Mouse (Mus musculus) myocyte (in vitro differentiated cells): ENCODE measurements at regions not wholly inside any gene's neighbourhood (a gene's known extent, or its start where the extent isn't known, plus 50 kb on each side); places are given as distances from the start of the nearest gene placed in this dataset.

Source experiments
- E2F4 ChIP-seq: IDR thresholded peaks from one replicate; pipeline ENCODE4 v1.6.1; 2011; ENCODE audit warnings: mild to moderate bottlenecking, control low read depth, moderate library complexity; ENCODE audit not compliant: insufficient read depth
- MAX ChIP-seq: IDR thresholded peaks from one replicate; pipeline ENCODE4 v1.6.1; 2011; ENCODE audit warnings: low read depth, mild to moderate bottlenecking, control low read depth
- MYOD1 ChIP-seq, 3 experiments: IDR thresholded peaks; one replicate each; pipeline ENCODE4 v1.6.1; 2011; ENCODE audit warnings: control low read depth in 2 of 3, low read depth in 2 of 3, mild to moderate bottlenecking in 2 of 3, moderate library complexity in 1 of 3; ENCODE audit not compliant: insufficient read length in 2 of 3, control insufficient read depth in 1 of 3
- MYOG ChIP-seq, 3 experiments: IDR thresholded peaks; one replicate each; pipeline ENCODE4 v1.6.1; 2011; ENCODE audit warnings: control low read depth in 2 of 3, low read depth in 2 of 3, mild to moderate bottlenecking in 2 of 3; ENCODE audit not compliant: insufficient read length in 2 of 3, control insufficient read depth in 1 of 3, insufficient read depth in 1 of 3
- POLR2A ChIP-seq: IDR thresholded peaks from one replicate; pipeline ENCODE4 v1.6.1; 2011; ENCODE audit warnings: low read depth, mild to moderate bottlenecking, control low read depth, moderate library complexity; ENCODE audit not compliant: insufficient read length
- USF1 ChIP-seq: IDR thresholded peaks from one replicate; pipeline ENCODE4 v1.6.1; 2011; ENCODE audit warnings: low read depth, mild to moderate bottlenecking, control low read depth, moderate library complexity

GRCm38 (mm10) chr8:35891769-35892168 lies 126.2 kb downstream of the Gm19410 start:
- no peak for TF ChIP-seq USF1
- no peak for TF ChIP-seq POLR2A
- TF ChIP-seq MYOD1 (IDR thresholded peaks at IDR 0.05; ENCODE audit: control insufficient read depth in 1 of 3, insufficient read length in 2 of 3, low read depth in 2 of 3), result no peak
- TF ChIP-seq MYOG (IDR thresholded peaks at IDR 0.05; ENCODE audit: control insufficient read depth in 1 of 3, insufficient read depth in 1 of 3, insufficient read length in 2 of 3, low read depth in 2 of 3), result no peak
- no peak for TF ChIP-seq E2F4
- TF ChIP-seq MAX, result no peak
